Mouse (Mus musculus) small intestine, adult 2 months (tissue): ENCODE measurements at regions not wholly inside any gene's neighbourhood (a gene's known extent, or its start where the extent isn't known, plus 50 kb on each side); places are given as distances from the start of the nearest gene placed in this dataset.

ENCODE experiments used
- H3K27ac ChIP-seq: fragments of 200-500 bp; 2 replicates; pipeline ENCODE4 v1.5.1; 2012; ENCODE audit warnings: low read depth, low read length, control low read depth, inconsistent platforms; ENCODE audit not compliant: insufficient read depth
- H3K27me3 ChIP-seq: fragments of 200-500 bp; 2 replicates; pipeline ENCODE4 v1.6.1; 2012; ENCODE audit warnings: mild to moderate bottlenecking, moderate library complexity, low read length, inconsistent platforms; ENCODE audit not compliant: control insufficient read depth, insufficient read depth
- H3K36me3 ChIP-seq: fragments of 200-500 bp; 2 replicates; pipeline ENCODE4 v1.6.1; 2012; ENCODE audit warnings: mild to moderate bottlenecking, low read length, control low read depth, inconsistent platforms; ENCODE audit not compliant: control insufficient read depth, insufficient read depth
- H3K4me1 ChIP-seq: fragments of 200-500 bp; 2 replicates; pipeline ENCODE4 v1.6.1; 2012; ENCODE audit warnings: low read length, inconsistent platforms, mixed read lengths; ENCODE audit not compliant: control insufficient read depth, insufficient read depth, insufficient read length
- H3K4me3 ChIP-seq: fragments of 200-500 bp; 2 replicates; pipeline ENCODE4 v1.5.1; 2012; ENCODE audit warnings: low read depth, mild to moderate bottlenecking, control low read depth, inconsistent platforms, low read length, moderate library complexity
- CTCF ChIP-seq: fragments of 200-500 bp; IDR thresholded peaks from 2 replicates; pipeline ENCODE4 v1.5.1; 2012; ENCODE audit warnings: low read depth, mild to moderate bottlenecking, control low read depth, inconsistent platforms, low read length, moderate library complexity, mixed read lengths; ENCODE audit not compliant: insufficient replicate concordance, insufficient read length; ENCODE audit errors: extremely low read depth
- POLR2A ChIP-seq: fragments of 200-500 bp; IDR thresholded peaks from 2 replicates; pipeline ENCODE4 v1.6.1; 2012; ENCODE audit warnings: low read depth, mild to moderate bottlenecking, control low read depth, inconsistent platforms, low read length, moderate library complexity
- WGBS: fragments of 180-500 bp; shearing (Covaris S2); methylation state at CpG from one replicate; pipeline ENCODE4 v1.1.7; 2018; 5-methylcytosine and 5-hydroxymethylcytosine counted together

DNA sequence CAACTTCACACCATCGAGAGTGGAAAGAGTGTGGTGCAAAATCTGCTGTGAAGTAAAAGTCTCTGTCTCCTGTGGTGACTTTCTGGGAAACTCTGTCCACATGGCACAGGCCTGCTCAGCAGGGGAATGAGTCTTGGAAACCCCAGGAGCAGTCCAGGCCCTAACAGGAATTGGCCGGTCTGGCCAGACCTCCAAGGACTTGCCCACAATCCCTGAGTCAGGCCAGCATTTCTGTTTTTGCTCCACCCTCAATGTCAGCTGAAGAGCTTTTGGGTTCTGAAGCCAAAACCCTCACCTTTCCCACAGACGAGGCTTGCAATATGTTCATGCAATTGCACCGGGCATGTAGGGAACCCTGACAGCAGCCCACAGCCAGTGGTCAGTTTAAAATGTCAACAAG, 365.5 kb downstream of the Setd4 start:
- no peaks in the 10 kb centered on the region for H3K27me3 ChIP-seq
- no peak for TF ChIP-seq POLR2A
- no peak for TF ChIP-seq CTCF
- H3K4me1 ChIP-seq = no peaks in the 10 kb centered on the region
- H3K36me3 ChIP-seq = no peaks in the 10 kb centered on the region
- no peak overlapping the region for H3K27ac ChIP-seq
- no peak overlapping the region for H3K4me3 ChIP-seq
- WGBS = 88% methylated on average over 4 of the region's 4 CpGs

DNA sequence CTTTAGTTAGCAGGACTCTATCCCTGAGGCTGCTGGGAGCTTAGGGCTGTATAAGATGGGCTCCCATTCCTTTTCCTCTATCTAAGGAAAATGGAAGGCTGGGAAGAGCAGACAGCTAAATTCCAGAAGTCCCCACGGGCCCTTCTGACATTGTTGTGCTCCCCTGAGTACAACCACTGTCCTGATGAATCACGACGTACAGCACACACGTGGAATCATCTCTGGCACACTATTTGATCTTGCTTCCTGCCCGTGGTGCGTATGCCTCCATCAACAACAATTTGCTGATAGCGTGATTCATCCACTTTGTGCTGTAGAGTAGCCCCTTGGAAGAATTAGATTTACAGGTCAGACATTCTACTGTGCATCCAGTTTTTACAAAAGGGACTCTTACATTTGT, 378.2 kb downstream of the Setd4 start:
- 83% methylated on average over 7 of the region's 7 CpGs for WGBS
- Histone ChIP-seq H3K27ac (no peak overlapping the region), H3K36me3 (no peaks in the 10 kb centered on the region), H3K27me3 (no peaks in the 10 kb centered on the region), H3K4me1 (no peaks in the 10 kb centered on the region), H3K4me3 (no peak overlapping the region)
- TF ChIP-seq POLR2A (no peak), CTCF (no peak)

- 87% methylated on average over 2 of the region's 2 CpGs for WGBS
- Histone ChIP-seq H3K36me3 (no peaks in the 10 kb centered on the region), H3K27ac (no peak overlapping the region), H3K4me1 (no peaks in the 10 kb centered on the region), H3K27me3 (no peaks in the 10 kb centered on the region), H3K4me3 (no peak overlapping the region)
- TF ChIP-seq POLR2A (no peak), CTCF (no peak)
Measured at GRCm38 (mm10) chr16:93225196-93225595, 378.7 kb downstream of the Setd4 start.

DNA sequence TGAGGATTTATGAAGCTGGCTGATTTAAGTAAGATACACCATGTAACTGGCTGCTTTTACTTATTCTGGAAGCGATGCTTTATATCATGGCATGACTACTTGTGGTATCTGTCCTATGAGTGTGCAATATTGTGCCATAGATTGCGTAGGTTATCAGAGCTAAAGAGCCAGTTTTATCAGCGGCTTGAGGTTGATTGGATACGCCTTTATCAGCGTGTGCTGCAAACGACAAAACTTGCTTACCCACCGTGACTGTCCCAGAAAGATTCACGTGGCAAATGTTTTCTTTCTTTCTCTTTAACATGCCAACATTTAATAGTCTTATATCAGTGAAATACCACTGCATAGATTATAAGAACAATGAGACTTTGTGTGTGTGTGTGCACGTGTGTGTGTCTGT, 384.1 kb downstream of the Setd4 start:
- Histone ChIP-seq H3K36me3 (no peaks in the 10 kb centered on the region), H3K27ac (no peak overlapping the region), H3K4me3 (no peak overlapping the region), H3K4me1 (no peaks in the 10 kb centered on the region), H3K27me3 (no peaks in the 10 kb centered on the region)
- no peak for TF ChIP-seq POLR2A
- TF ChIP-seq CTCF = no peak
- 37% methylated on average over 9 of the region's 9 CpGs for WGBS

- TF ChIP-seq POLR2A (no peak), CTCF (peak; percentile 31; the same call in 1 of the 2 replicates)
Measured at GRCm38 (mm10) chr16:93218402-93218801, 385.5 kb downstream of the Setd4 start.

DNA sequence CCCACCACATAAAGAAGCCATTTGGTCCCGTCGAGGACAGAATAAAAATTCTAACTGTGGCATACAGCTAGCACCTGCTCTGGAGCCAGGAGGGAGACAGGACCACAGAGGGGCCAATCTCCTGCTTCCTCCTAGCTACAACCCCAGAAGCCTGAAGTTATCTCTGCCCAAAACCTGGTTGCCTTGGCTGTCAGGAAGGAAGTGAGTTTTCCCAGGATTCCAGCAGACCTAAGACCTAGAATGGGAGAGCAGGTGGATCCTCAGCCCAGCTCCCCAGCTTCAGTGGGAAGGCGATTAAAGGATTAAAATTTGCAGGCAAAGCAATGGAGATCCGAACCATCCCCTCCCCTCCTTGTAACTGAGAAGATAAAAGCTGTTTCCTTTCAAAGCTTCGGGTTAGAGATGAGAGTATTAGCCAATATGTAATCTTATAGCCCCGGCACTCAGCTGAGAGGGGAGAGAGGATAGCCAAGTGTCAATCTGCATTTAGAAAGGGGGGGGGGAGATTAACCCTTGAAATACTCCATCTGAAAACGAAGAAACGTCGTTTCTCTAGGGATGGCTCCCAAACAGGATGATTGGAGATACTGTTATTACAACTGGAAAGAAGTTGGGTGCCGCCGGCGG, 386.1 kb downstream of the Setd4 start:
- no peak overlapping the region for H3K4me3 ChIP-seq
- TF ChIP-seq CTCF = no peak
- TF ChIP-seq POLR2A = no peak
- no peak overlapping the region for H3K27ac ChIP-seq
- WGBS = 47% methylated on average over 12 of the region's 12 CpGs
- no peaks in the 10 kb centered on the region for H3K4me1 ChIP-seq
- H3K27me3 ChIP-seq = no peaks in the 10 kb centered on the region
- no peaks in the 10 kb centered on the region for H3K36me3 ChIP-seq

More at GRCm38 (mm10) chr16:93218402-93218801, 385.5 kb downstream of the Setd4 start:
- H3K27me3 ChIP-seq = no peaks in the 10 kb centered on the region
- WGBS = 62% methylated on average over 10 of the region's 10 CpGs
- H3K4me3 ChIP-seq = no peak overlapping the region
- no peak overlapping the region for H3K27ac ChIP-seq
- H3K4me1 ChIP-seq = no peaks in the 10 kb centered on the region
- no peaks in the 10 kb centered on the region for H3K36me3 ChIP-seq

- WGBS = 78% methylated on average over 4 of the region's 4 CpGs
- no peaks in the 10 kb centered on the region; the same call in 1 of the 2 replicates for H3K4me1 ChIP-seq
- H3K36me3 ChIP-seq = no peaks in the 10 kb centered on the region
- TF ChIP-seq CTCF = no peak
- TF ChIP-seq POLR2A = no peak
- no peaks in the 10 kb centered on the region for H3K27me3 ChIP-seq
- no peak overlapping the region for H3K4me3 ChIP-seq
- H3K27ac ChIP-seq = peak overlapping the region; percentile 47; the same call in 1 of the 2 replicates
Measured at GRCm38 (mm10) chr16:93215630-93216029, 388.2 kb downstream of the Setd4 start.
